Mouse (Mus musculus): ENCODE data around the gene Pik3cb. TPM values are rescaled to one million over a fixed set of nuclear protein-coding genes. Genes with fewer than 3 reads are reported as not detected.

Gene Pik3cb
- 4.8 and 5.1 TPM in 2 replicates for polyA plus RNA-seq (2016; fragmentation: Nextera tagmentation; extraction: Ambion mirVana)

GRCm38 (mm10) chr9:99140063-99140882 lies at the start of gene Pik3cb:
TSS of gene Pik3cb (minus strand) at chr9:99140621.
- Histone ChIP-seq H3K9ac (peak within 1 kb of the TSS; percentile 93), H3K36me3 (0 out of 2 replicates have a peak, but pooled peaks cover 4% of the 10 kb centered on the region), H3K4me2 (peak within 1 kb of the TSS; percentile 92), H3K4me3 (peak within 1 kb of the TSS; percentile 92), H3K27me3 (replicated peaks) (no peaks in the 10 kb centered on the region), H3K9me3 (replicated peaks) (no peaks in the 10 kb centered on the region), H3K4me1 (peaks cover 57% of the 10 kb centered on the region), H3K27ac (peak within 1 kb of the TSS; percentile 86)
- ATAC-seq: peak; percentile 89
- WGBS (ENCODE audit: insufficient replicate concordance): under 1% methylated on average over 72 of the region's 77 CpGs

- 14% methylated on average over 8 of the region's 8 CpGs for WGBS (ENCODE audit: insufficient replicate concordance)
- ATAC-seq: peak; percentile 66
- peak overlapping the region; percentile 59; the same call in 1 of the 2 replicates for H3K9ac ChIP-seq
- H3K9me3 ChIP-seq (replicated peaks): no peaks in the 10 kb centered on the region
- peak overlapping the region; percentile 76 for H3K27ac ChIP-seq
- H3K4me2 ChIP-seq: peak overlapping the region; percentile 66
- no peaks in the 10 kb centered on the region for H3K36me3 ChIP-seq
- H3K4me1 ChIP-seq: peaks cover 31% of the 10 kb centered on the region
- H3K4me3 ChIP-seq: peak overlapping the region; percentile 42
- no peaks in the 10 kb centered on the region for H3K27me3 ChIP-seq (replicated peaks)
These were observed 42.7 kb upstream of the Pik3cb start for GRCm38 (mm10) chr9:99183043-99183670.

- 18% methylated on average over 7 of the region's 7 CpGs for WGBS (ENCODE audit: insufficient replicate concordance)
These were observed 41.7 kb upstream of the Pik3cb start for GRCm38 (mm10) chr9:99182121-99182520.

GRCm38 (mm10) chr9:99180272-99180671 lies 39.9 kb upstream of the Pik3cb start:
- H3K27me3 ChIP-seq (replicated peaks): no peaks in the 10 kb centered on the region
- H3K4me1 ChIP-seq: peaks cover 31% of the 10 kb centered on the region
- H3K9ac ChIP-seq: no peak overlapping the region
- no peaks in the 10 kb centered on the region for H3K9me3 ChIP-seq (replicated peaks)
- H3K27ac ChIP-seq: no peak overlapping the region
- WGBS (ENCODE audit: insufficient replicate concordance): 41% methylated on average over 8 of the region's 8 CpGs
- H3K4me3 ChIP-seq: no peak overlapping the region
- no peak overlapping the region for H3K4me2 ChIP-seq
- no peak for ATAC-seq
- no peaks in the 10 kb centered on the region for H3K36me3 ChIP-seq

More at GRCm38 (mm10) chr9:99182121-99182520, 41.7 kb upstream of the Pik3cb start:
- peak overlapping the region; percentile 66 for H3K4me2 ChIP-seq
- no peaks in the 10 kb centered on the region for H3K36me3 ChIP-seq
- H3K27ac ChIP-seq: peak overlapping the region; percentile 76
- no peaks in the 10 kb centered on the region for H3K27me3 ChIP-seq (replicated peaks)
- no peaks in the 10 kb centered on the region for H3K9me3 ChIP-seq (replicated peaks)
- H3K9ac ChIP-seq: no peak overlapping the region
- H3K4me3 ChIP-seq: no peak overlapping the region
- peaks cover 31% of the 10 kb centered on the region for H3K4me1 ChIP-seq
- peak; percentile 79 for ATAC-seq

GRCm38 (mm10) chr9:99178736-99179135 lies 38.3 kb upstream of the Pik3cb start:
- Histone ChIP-seq H3K27ac (no peak overlapping the region), H3K4me1 (peaks cover 30% of the 10 kb centered on the region), H3K4me3 (no peak overlapping the region), H3K4me2 (no peak overlapping the region), H3K27me3 (replicated peaks) (0 out of 2 replicates have a peak, but pooled peaks cover 5% of the 10 kb centered on the region), H3K9me3 (replicated peaks) (no peaks in the 10 kb centered on the region), H3K36me3 (no peaks in the 10 kb centered on the region), H3K9ac (no peak overlapping the region)
- WGBS (ENCODE audit: insufficient replicate concordance): 78% methylated on average over 3 of the region's 3 CpGs
- no peak for ATAC-seq

GRCm38 (mm10) chr9:99175774-99176173 lies 35.4 kb upstream of the Pik3cb start:
- no peaks in the 10 kb centered on the region for H3K9me3 ChIP-seq (replicated peaks)
- WGBS (ENCODE audit: insufficient replicate concordance): 59% methylated on average over 6 of the region's 6 CpGs
- H3K36me3 ChIP-seq: no peaks in the 10 kb centered on the region
- H3K4me2 ChIP-seq: no peak overlapping the region
- no peak overlapping the region for H3K4me3 ChIP-seq
- ATAC-seq: no peak
- no peak overlapping the region for H3K27ac ChIP-seq
- 0 out of 2 replicates have a peak, but pooled peaks cover 5% of the 10 kb centered on the region for H3K27me3 ChIP-seq (replicated peaks)
- H3K9ac ChIP-seq: no peak overlapping the region
- 0 out of 2 replicates have a peak, but pooled peaks cover under 1% of the 10 kb centered on the region for H3K4me1 ChIP-seq

- H3K9me3 ChIP-seq (replicated peaks): no peaks in the 10 kb centered on the region
- no peak overlapping the region for H3K4me2 ChIP-seq
- 43% methylated on average over 2 of the region's 2 CpGs for WGBS (ENCODE audit: insufficient replicate concordance)
- no peak for ATAC-seq
- 0 out of 2 replicates have a peak, but pooled peaks cover 5% of the 10 kb centered on the region for H3K27me3 ChIP-seq (replicated peaks)
- H3K4me1 ChIP-seq: no peaks in the 10 kb centered on the region
- no peak overlapping the region for H3K9ac ChIP-seq
- H3K4me3 ChIP-seq: no peak overlapping the region
- H3K36me3 ChIP-seq: no peaks in the 10 kb centered on the region
- no peak overlapping the region for H3K27ac ChIP-seq
These were observed 32.4 kb upstream of the Pik3cb start for GRCm38 (mm10) chr9:99172811-99173210.

- Histone ChIP-seq H3K4me2 (no peak overlapping the region), H3K4me1 (no peaks in the 10 kb centered on the region), H3K36me3 (no peaks in the 10 kb centered on the region), H3K9me3 (replicated peaks) (no peaks in the 10 kb centered on the region), H3K27me3 (replicated peaks) (peaks cover 12% of the 10 kb centered on the region; the same call in 1 of the 2 replicates), H3K9ac (no peak overlapping the region), H3K4me3 (no peak overlapping the region), H3K27ac (no peak overlapping the region)
- 57% methylated on average over 10 of the region's 10 CpGs for WGBS (ENCODE audit: insufficient replicate concordance)
- ATAC-seq: no peak
These were observed 30.8 kb upstream of the Pik3cb start for GRCm38 (mm10) chr9:99171186-99171585.

GRCm38 (mm10) chr9:99169029-99169428 lies 28.6 kb upstream of the Pik3cb start:
- Histone ChIP-seq H3K27ac (no peak overlapping the region), H3K27me3 (replicated peaks) (peaks cover 20% of the 10 kb centered on the region; the same call in 1 of the 2 replicates), H3K36me3 (no peaks in the 10 kb centered on the region), H3K9me3 (replicated peaks) (no peaks in the 10 kb centered on the region), H3K4me1 (peaks cover 9% of the 10 kb centered on the region), H3K4me2 (no peak overlapping the region), H3K4me3 (no peak overlapping the region), H3K9ac (no peak overlapping the region)
- no peak for ATAC-seq
- 16% methylated on average over 4 of the region's 4 CpGs for WGBS (ENCODE audit: insufficient replicate concordance)

GRCm38 (mm10) chr9:99166946-99167345 lies 26.5 kb upstream of the Pik3cb start:
- Histone ChIP-seq H3K27me3 (replicated peaks) (peaks cover 20% of the 10 kb centered on the region; the same call in 1 of the 2 replicates), H3K9me3 (replicated peaks) (no peaks in the 10 kb centered on the region), H3K36me3 (no peaks in the 10 kb centered on the region), H3K9ac (no peak overlapping the region), H3K27ac (no peak overlapping the region), H3K4me3 (no peak overlapping the region), H3K4me2 (no peak overlapping the region), H3K4me1 (peaks cover 28% of the 10 kb centered on the region)
- WGBS (ENCODE audit: insufficient replicate concordance): 67% methylated on average over 5 of the region's 5 CpGs
- ATAC-seq: no peak

- Histone ChIP-seq H3K27ac (no peak overlapping the region), H3K4me1 (peaks cover 38% of the 10 kb centered on the region), H3K4me2 (no peak overlapping the region), H3K9me3 (replicated peaks) (no peaks in the 10 kb centered on the region), H3K4me3 (no peak overlapping the region), H3K9ac (no peak overlapping the region), H3K36me3 (no peaks in the 10 kb centered on the region), H3K27me3 (replicated peaks) (peaks cover 20% of the 10 kb centered on the region; the same call in 1 of the 2 replicates)
- ATAC-seq: no peak
- WGBS (ENCODE audit: insufficient replicate concordance): 69% methylated on average over 6 of the region's 6 CpGs
These were observed 25.5 kb upstream of the Pik3cb start for GRCm38 (mm10) chr9:99165956-99166355.

GRCm38 (mm10) chr9:99164664-99165226 lies 24.3 kb upstream of the Pik3cb start:
- H3K4me1 ChIP-seq: peaks cover 50% of the 10 kb centered on the region
- no peak overlapping the region for H3K27ac ChIP-seq
- no peaks in the 10 kb centered on the region for H3K36me3 ChIP-seq
- H3K27me3 ChIP-seq (replicated peaks): peaks cover 20% of the 10 kb centered on the region; the same call in 1 of the 2 replicates
- whole genome bisulfite sequencing (ENCODE audit: insufficient replicate concordance): 46% methylated on average over 3 of the region's 3 CpGs
- no peak overlapping the region for H3K4me2 ChIP-seq
- ATAC-seq: no peak
- H3K9me3 ChIP-seq (replicated peaks): no peaks in the 10 kb centered on the region
- H3K9ac ChIP-seq: no peak overlapping the region
- no peak overlapping the region for H3K4me3 ChIP-seq

Measured in liver, embryonic 12.5 days (tissue).